Mouse (Mus musculus) urinary bladder, adult 2 months (tissue): ENCODE data around the gene Ddn. TPM values are rescaled to one million over a fixed set of nuclear protein-coding genes. Genes with fewer than 3 reads are reported as not detected.

Experiments used
- DNase-seq: peaks from one replicate; pipeline ENCODE4 v3.0.0; 2022; ENCODE audit warnings: low spot score
- polyA plus RNA-seq: library from polyadenylated mRNA; depleted of rRNA; stranded (reverse); fragments of >200 nt; gene quantifications from 2 replicates; pipeline ENCODE4 v1.2.3, GENCODE M21; 2012; rRNA removed

Gene Ddn
- polyA plus RNA-seq, 1 experiment, result 0.08 TPM

- DNase-seq, result no peak
Observed at GRCm38 (mm10) chr15:98775533-98775932, 33.8 kb downstream of the Ddn start.

DNA sequence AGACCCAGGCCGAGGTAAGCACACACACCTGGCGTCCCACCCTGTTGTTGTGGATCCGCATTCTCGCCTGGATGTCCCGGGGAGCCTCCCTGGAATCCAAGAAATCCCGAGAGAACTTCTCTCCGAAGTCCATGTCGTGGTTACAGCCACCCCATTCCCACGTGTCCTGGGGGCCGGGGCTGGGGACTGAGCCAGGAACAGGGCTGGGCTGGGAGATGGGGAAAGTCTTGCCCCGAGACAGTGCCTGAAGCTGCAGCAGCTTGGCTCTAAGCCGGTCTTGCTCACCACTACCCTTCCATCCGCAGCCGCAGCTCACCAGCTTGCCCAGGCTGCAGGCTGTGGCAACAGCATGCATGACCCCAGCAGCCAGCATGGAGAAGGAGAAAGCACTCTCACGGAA is 35.2 kb downstream of the Ddn start:
- no peak for DNase-seq

GRCm38 (mm10) chr15:98772511-98773211 is 36.6 kb downstream of the Ddn start:
- DNase-seq, result no peak

- no peak for DNase-seq
Observed at GRCm38 (mm10) chr15:98771813-98772425, 37.4 kb downstream of the Ddn start.

DNA sequence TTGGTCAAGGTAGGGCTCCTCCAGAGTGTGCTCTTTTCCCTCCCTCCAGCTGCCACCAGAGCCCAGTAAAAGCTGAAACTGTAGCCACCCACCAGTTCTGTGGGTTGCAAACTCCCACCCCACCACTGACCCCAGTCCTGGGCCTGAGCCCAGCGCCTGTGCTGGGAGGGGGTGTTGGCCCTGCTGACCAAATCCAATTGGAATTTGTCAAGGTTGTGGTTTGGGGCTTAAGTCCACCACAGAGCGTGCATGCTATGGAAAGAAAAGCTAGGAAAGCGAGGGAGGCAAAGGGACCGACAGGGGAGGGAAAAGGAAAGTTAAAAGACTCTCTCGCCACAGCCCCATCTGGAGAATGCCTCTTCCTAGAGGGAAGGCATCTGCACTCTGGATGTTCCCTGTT is 41.0 kb downstream of the Ddn start:
- no peak for DNase-seq

DNA sequence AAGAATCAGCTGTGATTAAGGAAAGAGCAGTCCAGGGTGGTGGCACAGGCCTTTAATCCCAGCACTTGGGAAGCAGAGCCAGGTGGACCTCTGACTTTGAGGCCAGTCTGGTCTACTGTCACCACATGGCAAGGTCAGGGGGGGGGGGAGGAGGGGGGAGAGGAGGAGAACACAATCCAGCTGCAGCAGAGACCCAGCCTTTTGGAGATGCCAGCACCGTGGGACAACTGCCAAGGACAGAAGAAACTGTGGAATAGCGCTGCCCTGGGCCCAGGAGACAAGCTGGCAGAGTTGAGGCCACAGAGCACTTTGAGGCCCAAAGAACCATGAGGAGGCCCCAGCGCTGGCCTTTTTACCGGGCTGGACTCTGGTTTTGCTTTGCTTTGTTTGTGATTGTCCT is 43.4 kb downstream of the Ddn start:
- no peak for DNase-seq

DNA sequence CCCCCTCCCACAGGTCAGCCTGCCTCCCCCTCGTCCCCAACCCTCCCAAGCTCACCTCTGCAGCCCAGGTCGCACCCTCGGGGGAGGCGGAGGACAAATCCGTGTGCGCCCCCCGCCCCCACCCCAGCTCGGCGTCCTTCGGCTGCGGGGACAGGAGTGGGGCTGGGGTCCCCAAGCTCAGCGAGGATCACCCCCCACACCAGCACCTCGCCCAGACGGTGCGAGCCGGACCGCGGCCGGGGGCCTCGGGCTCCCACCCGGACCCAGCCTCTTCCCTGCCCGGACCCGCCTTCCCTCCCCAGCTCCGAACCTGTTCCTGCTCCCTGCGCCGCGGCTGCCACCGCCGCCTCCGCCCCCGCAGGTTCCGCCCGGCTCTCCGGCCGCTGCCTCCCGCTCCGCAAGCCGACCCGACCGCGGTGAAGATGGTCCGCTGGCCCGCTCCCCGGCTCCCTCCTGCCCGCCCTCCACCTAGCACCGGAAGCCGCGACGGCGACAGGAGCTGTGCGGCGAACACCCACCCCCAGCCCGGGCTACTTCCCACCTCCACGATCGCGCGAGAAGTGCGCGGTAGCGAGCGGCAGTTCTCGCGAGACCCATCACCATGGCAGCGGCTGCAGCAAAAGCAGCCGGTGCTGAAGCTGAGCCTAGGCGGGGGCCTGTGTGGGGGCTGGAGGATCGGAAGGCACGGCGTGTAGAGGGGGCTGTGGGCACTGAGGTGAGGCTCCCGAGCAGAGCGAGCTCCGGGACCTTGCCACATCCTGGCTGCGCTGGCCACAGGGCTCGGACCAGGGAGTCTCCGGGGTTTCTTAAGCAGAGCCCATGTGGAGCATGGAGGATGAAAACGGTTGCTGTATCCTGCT is 46.4 kb downstream of the Ddn start, which contains the start of gene Arf3:
Arf3 (minus strand) TSS at position 545 of the 860 bp plus-strand sequence.
- peak; percentile 98 for DNase-seq

- DNase-seq, result peak; percentile 54
Observed at GRCm38 (mm10) chr15:98762201-98762621, 47.1 kb downstream of the Ddn start.

- no peak for DNase-seq
Observed at GRCm38 (mm10) chr15:98754125-98754524, 55.2 kb downstream of the Ddn start.

Other genes starting within 250 kb of the Ddn start
- gene Ccnt1, start 238.6 kb downstream of the Ddn start, polyA plus RNA-seq, result 14.3 and 16.4 TPM in 2 replicates
- not detected in 2 replicates for gene 4930415O20Rik, start 238.5 kb downstream of the Ddn start, polyA plus RNA-seq
- gene Adcy6, start 199.4 kb downstream of the Ddn start, polyA plus RNA-seq, result 43.2 and 53.3 TPM in 2 replicates
- gene Cacnb3, start 178.7 kb downstream of the Ddn start, polyA plus RNA-seq, result 75.2 and 79.8 TPM in 2 replicates
- gene Ddx23, start 146.6 kb downstream of the Ddn start, polyA plus RNA-seq, result 34.0 and 45.1 TPM in 2 replicates
- 2.1 and 3.0 TPM in 2 replicates for gene Rnd1, start 132.0 kb downstream of the Ddn start, polyA plus RNA-seq
- gene Ccdc65, start 101.3 kb downstream of the Ddn start, polyA plus RNA-seq, result 3.1 and 4.5 TPM in 2 replicates
- 11.7 and 15.9 TPM in 2 replicates for gene Fkbp11, start 81.3 kb downstream of the Ddn start, polyA plus RNA-seq
- 74.0 and 79.1 TPM in 2 replicates for gene Arf3, start 46.3 kb downstream of the Ddn start, polyA plus RNA-seq
- gene Wnt10b, start 31.3 kb downstream of the Ddn start, polyA plus RNA-seq, result 4.0 and 6.8 TPM in 2 replicates
- gene Wnt1, start 19.6 kb downstream of the Ddn start, polyA plus RNA-seq, result 0.04 and 0.09 TPM in 2 replicates
- 83.1 and 89.5 TPM in 2 replicates for gene Prkag1, start 22.0 kb upstream of the Ddn start, polyA plus RNA-seq
- gene Kmt2d, start 61.7 kb upstream of the Ddn start, polyA plus RNA-seq, result 25.7 and 39.0 TPM in 2 replicates
- 10.2 and 12.4 TPM in 2 replicates for gene Rhebl1, start 85.0 kb upstream of the Ddn start, polyA plus RNA-seq
- 1.7 and 1.9 TPM in 2 replicates for gene Dhh, start 89.0 kb upstream of the Ddn start, polyA plus RNA-seq
- gene Lmbr1l, start 108.7 kb upstream of the Ddn start, polyA plus RNA-seq, result 32.8 and 43.4 TPM in 2 replicates
- 677 and 758 TPM in 2 replicates for gene Tuba1b, start 125.1 kb upstream of the Ddn start, polyA plus RNA-seq
- 0.30 and 0.38 TPM in 2 replicates for gene Gm49450, start 144.1 kb upstream of the Ddn start, polyA plus RNA-seq
- gene Tuba1a, start 144.2 kb upstream of the Ddn start, polyA plus RNA-seq, result 279 and 332 TPM in 2 replicates
- gene Tuba1c, start 220.4 kb upstream of the Ddn start, polyA plus RNA-seq, result 94.8 and 129 TPM in 2 replicates
- 6.4 and 7.1 TPM in 2 replicates for gene Prph, start 245.7 kb upstream of the Ddn start, polyA plus RNA-seq